Mouse (Mus musculus) C2C12 (cell line): ENCODE data around the gene Iqsec1.

Experiments
- CTCF ChIP-seq: IDR thresholded peaks from one replicate; pipeline ENCODE4 v1.5.1; 2011; ENCODE audit not compliant: control insufficient read depth, insufficient read depth, insufficient read length
- USF1 ChIP-seq: IDR thresholded peaks from one replicate; pipeline ENCODE4 v1.6.1; 2011; ENCODE audit warnings: low read depth, mild to moderate bottlenecking, control low read depth, moderate library complexity

DNA sequence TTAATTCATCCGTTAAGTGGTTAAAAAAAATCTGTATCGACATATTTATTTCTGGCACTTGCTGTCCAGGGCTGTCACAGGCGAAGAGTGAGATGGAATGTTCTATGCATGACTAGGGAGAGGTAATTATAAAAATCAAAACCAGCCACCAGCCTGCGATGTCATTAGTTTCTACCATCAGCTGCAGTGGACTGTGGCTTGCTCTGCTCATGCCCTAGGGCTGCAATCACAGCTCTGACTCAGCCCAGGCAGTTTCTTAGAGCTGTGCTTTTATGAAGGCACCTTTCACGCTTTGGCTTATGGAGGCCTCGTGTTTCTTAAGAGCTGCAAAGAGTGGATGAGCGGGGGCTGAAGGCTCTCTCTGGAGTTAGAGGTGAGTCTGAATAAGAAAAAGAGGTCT lies 32.3 kb upstream of the Iqsec1 start:
- TF ChIP-seq CTCF (no peak), USF1 (no peak)
